16 mouse cellular contexts compared by ENCODE assay signal in the genomic region with DNA sequence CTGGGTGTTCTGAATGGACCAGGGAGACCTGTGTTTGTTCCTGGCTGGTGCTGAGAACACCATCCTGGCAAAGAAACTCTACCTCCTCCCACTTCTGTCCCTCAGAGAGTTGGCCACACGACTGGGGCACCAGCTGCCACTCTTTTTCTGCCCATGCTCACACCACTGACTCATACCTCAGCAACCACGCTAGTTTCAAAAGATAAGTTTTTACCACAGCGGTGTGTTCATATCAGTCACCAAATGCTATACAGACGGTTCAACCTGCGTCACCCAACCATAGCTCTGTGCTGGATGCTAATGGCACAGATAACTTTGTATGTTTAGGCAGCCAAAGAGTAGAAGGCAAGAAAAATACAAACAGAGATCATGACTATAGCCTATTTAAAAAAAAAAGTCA.
DNase-seq lines count a peak whose midpoint lies in the region; ATAC-seq lines count a peak whose summit lies in the region.
"Had no signal": no experiment of that assay in that cellular context is flagged by ENCODE, and none has a peak within 500 bp of the region (broad histone marks: within the 10 kb centered on the region; RNA-seq: fewer than 3 reads in every experiment).

No protein-coding gene starts in this region.

- H3K27me3 ChIP-seq in liver, embryonic 16.5 days (ENCODE audit: control insufficient read depth, insufficient read depth, low read depth, low read length) = no peaks in the 10 kb centered on the region
- H3K27me3 ChIP-seq: forebrain, embryonic 13.5 days; midbrain, embryonic 13.5 days; neural tube, embryonic 13.5 days had no signal

- 23% methylated on average over 5 of the region's 5 CpGs for WGBS in liver, embryonic 16.5 days (ENCODE audit: insufficient replicate concordance)

- peak; percentile 23 for DNase-seq in CD4-positive, CD25-positive, alpha-beta regulatory T cell, adult 2 months (ENCODE audit: low read depth, low spot score)
- peak; percentile 52 for DNase-seq in right cerebral cortex, adult 18-20 months
- DNase-seq in right cerebral cortex, postnatal 4 days = no peak
- no peak for DNase-seq in gastrocnemius, postnatal 4 days (ENCODE audit: low spot score in 2 of 2)
- no peak for DNase-seq in gastrocnemius, postnatal 25 days
- DNase-seq: adrenal gland, adult 2 months; heart, postnatal 36 days; kidney, postnatal 36 days had no signal

- peak overlapping the region; percentile 33 for H3K9ac ChIP-seq in liver, embryonic 16.5 days (ENCODE audit: low read depth, low read length)
- H3K9ac ChIP-seq: forebrain, embryonic 13.5 days; midbrain, embryonic 13.5 days; neural tube, embryonic 13.5 days had no signal

- H3K36me3 ChIP-seq in liver, embryonic 16.5 days (ENCODE audit: control insufficient read depth, insufficient read depth) = no peaks in the 10 kb centered on the region
- H3K36me3 ChIP-seq: embryonic facial prominence, embryonic 10.5 days; midbrain, embryonic 13.5 days; neural tube, embryonic 13.5 days had no signal

- peak overlapping the region; percentile 24; the same call in 1 of the 2 replicates for H3K4me2 ChIP-seq in liver, embryonic 16.5 days (ENCODE audit: low read depth, low read length)
- H3K4me2 ChIP-seq: forebrain, embryonic 13.5 days; midbrain, embryonic 13.5 days; neural tube, embryonic 13.5 days had no signal

- H3K9me3 ChIP-seq in liver, embryonic 16.5 days (replicated peaks; ENCODE audit: control insufficient read depth, low read length) = no peaks in the 10 kb centered on the region
- H3K9me3 ChIP-seq: embryonic facial prominence, embryonic 10.5 days; forebrain, embryonic 13.5 days; midbrain, embryonic 13.5 days; neural tube, embryonic 13.5 days had no signal

- peak overlapping the region; percentile 92 for H3K27ac ChIP-seq in liver, embryonic 16.5 days (ENCODE audit: low read length)
- H3K27ac ChIP-seq: embryonic facial prominence, embryonic 10.5 days; forebrain, embryonic 13.5 days; midbrain, embryonic 13.5 days; neural tube, embryonic 13.5 days had no signal

- H3K4me1 ChIP-seq in liver, embryonic 16.5 days (ENCODE audit: control insufficient read depth, low read depth, low read length) = peaks cover 18% of the 10 kb centered on the region
- H3K4me1 ChIP-seq: embryonic facial prominence, embryonic 10.5 days; forebrain, embryonic 13.5 days; midbrain, embryonic 13.5 days; neural tube, embryonic 13.5 days had no signal

- no peak for ATAC-seq in CD4-positive, CD25-positive, alpha-beta regulatory T cell, adult 4 months
- ATAC-seq in common myeloid progenitor, adult 5-6 weeks (replicated peaks; ENCODE audit: low read depth, poor library complexity, severe bottlenecking) = peak; percentile 84
- peak; percentile 98 for ATAC-seq in liver, embryonic 16.5 days (ENCODE audit: low read depth)
- ATAC-seq: forebrain, embryonic 13.5 days; intestine, embryonic 16.5 days; midbrain, embryonic 13.5 days had no signal

- H3K4me3 ChIP-seq in liver, embryonic 16.5 days (ENCODE audit: low read depth, low read length) = no peak overlapping the region
- H3K4me3 ChIP-seq: embryonic facial prominence, embryonic 10.5 days; forebrain, embryonic 13.5 days; midbrain, embryonic 13.5 days; neural tube, embryonic 13.5 days had no signal

Comparison
In these comparisons a context has a peak if more than half of its experiments do, and no peak if none do; other contexts are left out.
1. DNase-seq: peak in CD4-positive, CD25-positive, alpha-beta regulatory T cell, adult 2 months (single experiment) and right cerebral cortex, adult 18-20 months (single experiment); none in right cerebral cortex, postnatal 4 days (single experiment), gastrocnemius, postnatal 4 days (0 of 2) and gastrocnemius, postnatal 25 days (single experiment).